Comparison of ENCODE assay signal across 9 mouse cellular contexts in genomic region chr11:98022253-98022554, GRCm38 (mm10). TPM values are rescaled to one million over a fixed set of nuclear protein-coding genes. Genes with fewer than 3 reads are reported as not detected.
DNase-seq lines count a peak whose midpoint lies in the region; ATAC-seq and TF ChIP-seq lines count a peak whose summit lies in the region.
"Had no signal": no experiment of that assay in that cellular context is flagged by ENCODE, and none has a peak within 500 bp of the region (broad histone marks: within the 10 kb centered on the region; RNA-seq: fewer than 3 reads in every experiment).

No protein-coding gene starts in this region.

- peaks cover 4% of the 10 kb centered on the region; the same call in 1 of the 2 replicates for H3K36me3 ChIP-seq in kidney, embryonic 16.5 days (ENCODE audit: insufficient read depth, low read length)
- H3K36me3 ChIP-seq in hindbrain, embryonic 14.5 days (replicated peaks; ENCODE audit: control insufficient read depth, insufficient read depth) = peaks cover 17% of the 10 kb centered on the region
- peaks cover 12% of the 10 kb centered on the region for H3K36me3 ChIP-seq in midbrain, embryonic 13.5 days

- DNase-seq in kidney, adult 9 months = no peak
- no peak for DNase-seq in hindbrain, embryonic 14.5 days (ENCODE audit: low spot score)
- DNase-seq in adrenal gland, adult 18-20 months (ENCODE audit: low spot score in 2 of 2) = no peak
- no peak for DNase-seq in layer of hippocampus, adult 11-12 months (ENCODE audit: low spot score)
- DNase-seq in spleen, postnatal 4 days (ENCODE audit: low spot score in 2 of 2) = no peak

- H3K4me2 ChIP-seq in kidney, embryonic 16.5 days (replicated peaks; ENCODE audit: low read depth, low read length) = peak overlapping the region; percentile 85
- H3K4me2 ChIP-seq in hindbrain, embryonic 14.5 days (replicated peaks) = peak overlapping the region; percentile 68
- peak overlapping the region; percentile 86 for H3K4me2 ChIP-seq in midbrain, embryonic 13.5 days (replicated peaks)

- no peak for TF ChIP-seq CTCF in cortical plate, adult 2 months (IDR thresholded peaks at IDR 0.05; ENCODE audit: extremely low read depth, insufficient read depth, low read length)

- H3K4me3 ChIP-seq in kidney, embryonic 16.5 days (ENCODE audit: low read length) = peak overlapping the region; percentile 83
- peak overlapping the region; percentile 97 for H3K4me3 ChIP-seq in cortical plate, adult 2 months (ENCODE audit: insufficient read depth, low read length)
- peak overlapping the region; percentile 80 for H3K4me3 ChIP-seq in hindbrain, embryonic 14.5 days (replicated peaks; ENCODE audit: low read length)
- peak overlapping the region; percentile 83 for H3K4me3 ChIP-seq in midbrain, embryonic 13.5 days (replicated peaks)

- H3K9ac ChIP-seq in kidney, embryonic 16.5 days (replicated peaks; ENCODE audit: low read length) = peak overlapping the region; percentile 88
- H3K9ac ChIP-seq in hindbrain, embryonic 14.5 days = peak overlapping the region; percentile 92
- H3K9ac ChIP-seq in midbrain, embryonic 13.5 days (replicated peaks) = peak overlapping the region; percentile 94

- H3K27ac ChIP-seq in kidney, embryonic 16.5 days (ENCODE audit: low read length) = peak overlapping the region; percentile 97
- peak overlapping the region; percentile 97 for H3K27ac ChIP-seq in cortical plate, adult 2 months (ENCODE audit: insufficient read depth, low read length)
- peak overlapping the region; percentile 95 for H3K27ac ChIP-seq in hindbrain, embryonic 14.5 days
- peak overlapping the region; percentile 97 for H3K27ac ChIP-seq in midbrain, embryonic 13.5 days

- ATAC-seq in kidney, embryonic 16.5 days (ENCODE audit: low FRiP score, low TSS enrichment) = peak; percentile 36
- ATAC-seq in hindbrain, embryonic 14.5 days (ENCODE audit: low FRiP score) = peak; percentile 56
- peak; percentile 40 for ATAC-seq in midbrain, embryonic 13.5 days

- no peaks in the 10 kb centered on the region for H3K27me3 ChIP-seq in kidney, embryonic 16.5 days (ENCODE audit: insufficient read depth, low read length)
- no peaks in the 10 kb centered on the region for H3K27me3 ChIP-seq in hindbrain, embryonic 14.5 days (ENCODE audit: control insufficient read depth, insufficient read depth, low read length)
- H3K27me3 ChIP-seq in midbrain, embryonic 13.5 days = no peaks in the 10 kb centered on the region

- H3K4me1 ChIP-seq in kidney, embryonic 16.5 days (ENCODE audit: insufficient read depth, low read length) = peaks cover 48% of the 10 kb centered on the region
- peaks cover 10% of the 10 kb centered on the region for H3K4me1 ChIP-seq in cortical plate, adult 2 months (ENCODE audit: control insufficient read depth, insufficient read depth, low read length)
- peaks cover 38% of the 10 kb centered on the region for H3K4me1 ChIP-seq in hindbrain, embryonic 14.5 days (replicated peaks; ENCODE audit: control insufficient read depth, insufficient read depth, low read length)
- peaks cover 57% of the 10 kb centered on the region for H3K4me1 ChIP-seq in midbrain, embryonic 13.5 days (replicated peaks)

- no peaks in the 10 kb centered on the region for H3K9me3 ChIP-seq in kidney, embryonic 16.5 days (ENCODE audit: low read length)
- no peaks in the 10 kb centered on the region for H3K9me3 ChIP-seq in hindbrain, embryonic 14.5 days (ENCODE audit: control insufficient read depth, low read length)
- H3K9me3 ChIP-seq in midbrain, embryonic 13.5 days = no peaks in the 10 kb centered on the region

- under 1% methylated on average over 22 of the region's 23 CpGs for WGBS in kidney, embryonic 16.5 days
- WGBS in hindbrain, embryonic 14.5 days = 0% methylated on average over 21 of the region's 23 CpGs
- whole genome bisulfite sequencing in midbrain, embryonic 13.5 days = 2% methylated on average over 23 of the region's 23 CpGs

- no peak for TF ChIP-seq POLR2A in cortical plate, adult 2 months (IDR thresholded peaks at IDR 0.05; ENCODE audit: extremely low read depth, insufficient read depth, low read length)

RNA-seq across cellular contexts. Expression of gene Cacnb1, which starts 0.6 kb away (rescaled TPM):
- polyA plus RNA-seq in kidney, embryonic 16.5 days (2015; fragmentation: Nextera tagmentation; extraction: Ambion mirVana) = 12.8 TPM in 2 replicates
- 114 and 117 TPM in 2 replicates for polyA plus RNA-seq in cortical plate, adult 2 months (2012; rRNA removed)
- polyA plus RNA-seq in hindbrain, embryonic 14.5 days (2014; fragmentation: Nextera tagmentation; extraction: Ambion mirVana) = 40.0 and 40.3 TPM in 2 replicates
- polyA plus RNA-seq in midbrain, embryonic 13.5 days (2015; fragmentation: Nextera tagmentation; extraction: Ambion mirVana) = 49.8 and 51.8 TPM in 2 replicates
- 10 to 100 TPM in 1 of 2 experiments, 1 to 10 TPM in 1; 8.6 to 10.1 TPM for total RNA-seq in adrenal gland, adult 18-20 months (2021)

RNA-seq across cellular contexts. Expression of gene Rpl19, which starts 4.3 kb away (rescaled TPM):
- 950 and 1,086 TPM in 2 replicates for polyA plus RNA-seq in kidney, embryonic 16.5 days (2015; fragmentation: Nextera tagmentation; extraction: Ambion mirVana)
- 880 and 901 TPM in 2 replicates for polyA plus RNA-seq in cortical plate, adult 2 months (2012; rRNA removed)
- polyA plus RNA-seq in hindbrain, embryonic 14.5 days (2014; fragmentation: Nextera tagmentation; extraction: Ambion mirVana) = 614 and 694 TPM in 2 replicates
- polyA plus RNA-seq in midbrain, embryonic 13.5 days (2015; fragmentation: Nextera tagmentation; extraction: Ambion mirVana) = 699 and 710 TPM in 2 replicates
- total RNA-seq in adrenal gland, adult 18-20 months (2021) = 1,000 to 10,000 TPM; 1,100 to 1,184 TPM

RNA-seq across cellular contexts. Expression of gene Arl5c, which starts 26.2 kb away (rescaled TPM):
- polyA plus RNA-seq in kidney, embryonic 16.5 days (2015; fragmentation: Nextera tagmentation; extraction: Ambion mirVana) = 7.3 and 7.4 TPM in 2 replicates
- 2.2 and 2.6 TPM in 2 replicates for polyA plus RNA-seq in cortical plate, adult 2 months (2012; rRNA removed)
- 6.5 and 11.0 TPM in 2 replicates for polyA plus RNA-seq in hindbrain, embryonic 14.5 days (2014; fragmentation: Nextera tagmentation; extraction: Ambion mirVana)
- polyA plus RNA-seq in midbrain, embryonic 13.5 days (2015; fragmentation: Nextera tagmentation; extraction: Ambion mirVana) = 8.0 and 10.5 TPM in 2 replicates
- under 1 TPM; 0.45 to 0.63 TPM for total RNA-seq in adrenal gland, adult 18-20 months (2021)

RNA-seq across cellular contexts. Expression of gene Stac2, which starts 31.1 kb away (rescaled TPM):
- 3.3 and 4.0 TPM in 2 replicates for polyA plus RNA-seq in kidney, embryonic 16.5 days (2015; fragmentation: Nextera tagmentation; extraction: Ambion mirVana)
- polyA plus RNA-seq in cortical plate, adult 2 months (2012; rRNA removed) = 49.7 and 51.6 TPM in 2 replicates
- polyA plus RNA-seq in hindbrain, embryonic 14.5 days (2014; fragmentation: Nextera tagmentation; extraction: Ambion mirVana) = 6.7 and 7.3 TPM in 2 replicates
- polyA plus RNA-seq in midbrain, embryonic 13.5 days (2015; fragmentation: Nextera tagmentation; extraction: Ambion mirVana) = 1.6 and 1.7 TPM in 2 replicates
- total RNA-seq in adrenal gland, adult 18-20 months (2021) = 10 to 100 TPM in 1 of 2 experiments, 1 to 10 TPM in 1; 5.0 to 12.3 TPM
- total RNA-seq: hematopoietic stem cell, adult 5-6 weeks had no signal

RNA-seq across cellular contexts. Expression of gene Plxdc1, which starts 36.0 kb away (rescaled TPM):
- polyA plus RNA-seq in kidney, embryonic 16.5 days (2015; fragmentation: Nextera tagmentation; extraction: Ambion mirVana) = 1.8 and 2.3 TPM in 2 replicates
- 28.6 and 29.2 TPM in 2 replicates for polyA plus RNA-seq in cortical plate, adult 2 months (2012; rRNA removed)
- polyA plus RNA-seq in hindbrain, embryonic 14.5 days (2014; fragmentation: Nextera tagmentation; extraction: Ambion mirVana) = 0.90 and 1.1 TPM in 2 replicates
- polyA plus RNA-seq in midbrain, embryonic 13.5 days (2015; fragmentation: Nextera tagmentation; extraction: Ambion mirVana) = 0.38 and 0.63 TPM in 2 replicates
- total RNA-seq in adrenal gland, adult 18-20 months (2021) = 10 to 100 TPM in 1 of 2 experiments, 1 to 10 TPM in 1; 6.9 to 16.2 TPM
